Mouse (Mus musculus): ENCODE measurements at regions not wholly inside any gene's neighbourhood (a gene's known extent, or its start where the extent isn't known, plus 50 kb on each side); places are given as distances from the start of the nearest gene placed in this dataset.

GRCm38 (mm10) chr10:43671785-43672184 lies 93.7 kb downstream of the Cd24a start:
- TF ChIP-seq CTCF (IDR thresholded peaks at IDR 0.05; ENCODE audit: low read depth): no peak
- no peak for TF ChIP-seq EP300 (IDR thresholded peaks at IDR 0.05; ENCODE audit: low read depth)
